Mouse (Mus musculus) cerebellum, adult 2 months (tissue): Measurements from ENCODE around the gene Pak3. TPM values are rescaled to one million over a fixed set of nuclear protein-coding genes. Genes with fewer than 3 reads are reported as not detected.

Experiments
- DNase-seq, 2 experiments: peaks; one replicate each; pipeline ENCODE4 v3.0.0; 2021
- H3K27ac ChIP-seq: fragments of 200-500 bp; 2 replicates; pipeline ENCODE4 v1.5.1; 2012; ENCODE audit warnings: low read length, control low read depth, inconsistent platforms; ENCODE audit not compliant: insufficient read depth
- H3K27me3 ChIP-seq: fragments of 200-500 bp; 2 replicates; pipeline ENCODE4 v1.6.1; 2012; ENCODE audit warnings: inconsistent platforms, mild to moderate bottlenecking, low read length, moderate library complexity; ENCODE audit not compliant: control insufficient read depth, insufficient read depth
- H3K4me1 ChIP-seq: fragments of 200-500 bp; 2 replicates; pipeline ENCODE4 v1.6.1; 2011; ENCODE audit warnings: low read length; ENCODE audit not compliant: control insufficient read depth, insufficient read depth
- H3K4me3 ChIP-seq: fragments of 200-500 bp; replicated peaks from 2 replicates; pipeline ENCODE3; 2011; ENCODE audit warnings: mild to moderate bottlenecking, low read depth, low read length, control low read depth; ENCODE audit not compliant: insufficient read depth
- CTCF ChIP-seq: fragments of 200-500 bp; IDR thresholded peaks from 2 replicates; pipeline ENCODE4 v1.5.1; 2011; ENCODE audit warnings: low read depth, mild to moderate bottlenecking, control low read depth, low read length, moderate library complexity, borderline replicate concordance; ENCODE audit not compliant: insufficient read depth
- POLR2A ChIP-seq: fragments of 200-500 bp; IDR thresholded peaks from 2 replicates; pipeline ENCODE4 v1.6.1; 2011; ENCODE audit warnings: low read length, control low read depth, borderline replicate concordance; ENCODE audit not compliant: insufficient read depth
- WGBS: fragments of 180-500 bp; shearing (Covaris S2); methylation state at CpG from one replicate; pipeline ENCODE4 v1.1.7; 2018; 5-methylcytosine and 5-hydroxymethylcytosine counted together
- polyA plus RNA-seq: library from polyadenylated mRNA; depleted of rRNA; stranded (reverse); fragments of >200 nt; gene quantifications from 2 replicates; pipeline ENCODE4 v1.2.3, GENCODE M21; 2012

Gene Pak3
- polyA plus RNA-seq, 1 experiment, result 14.9 TPM

GRCm38 (mm10) chrX:143627767-143628166 is 109.4 kb downstream of the Pak3 start:
- TF ChIP-seq POLR2A, result no peak
- TF ChIP-seq CTCF, result no peak
- no peaks in the 10 kb centered on the region for H3K27me3 ChIP-seq
- H3K27ac ChIP-seq, result no peak overlapping the region
- 50% methylated on average over 5 of the region's 5 CpGs for WGBS
- no peak overlapping the region for H3K4me3 ChIP-seq
- no peaks in the 10 kb centered on the region for H3K4me1 ChIP-seq
- no peak for DNase-seq

- DNase-seq, result no peak
- H3K27me3 ChIP-seq, result no peaks in the 10 kb centered on the region
- H3K4me1 ChIP-seq, result no peaks in the 10 kb centered on the region
- 47% methylated on average over 2 of the region's 2 CpGs for WGBS
- H3K27ac ChIP-seq, result no peak overlapping the region
- TF ChIP-seq POLR2A, result no peak
- TF ChIP-seq CTCF, result no peak
- no peak overlapping the region for H3K4me3 ChIP-seq
Measured at GRCm38 (mm10) chrX:143643936-143644335, 125.5 kb downstream of the Pak3 start.

GRCm38 (mm10) chrX:143644807-143645206 is 126.4 kb downstream of the Pak3 start:
- 22% methylated on average over 1 of the region's 1 CpGs for WGBS
- H3K4me3 ChIP-seq, result no peak overlapping the region
- H3K4me1 ChIP-seq, result no peaks in the 10 kb centered on the region
- H3K27me3 ChIP-seq, result no peaks in the 10 kb centered on the region
- no peak for TF ChIP-seq POLR2A
- TF ChIP-seq CTCF, result no peak
- DNase-seq, result no peak
- no peak overlapping the region for H3K27ac ChIP-seq

GRCm38 (mm10) chrX:143654308-143655176 is 136.2 kb downstream of the Pak3 start:
- Histone ChIP-seq H3K4me3 (no peak overlapping the region), H3K27ac (no peak overlapping the region), H3K27me3 (no peaks in the 10 kb centered on the region), H3K4me1 (no peaks in the 10 kb centered on the region)
- WGBS, result 47% methylated on average over 9 of the region's 9 CpGs
- no peak for DNase-seq
- no peak for TF ChIP-seq CTCF
- no peak for TF ChIP-seq POLR2A

- no peak for TF ChIP-seq CTCF
- no peak for TF ChIP-seq POLR2A
- no peaks in the 10 kb centered on the region for H3K4me1 ChIP-seq
- no peak overlapping the region for H3K27ac ChIP-seq
- no peak for DNase-seq
- 43% methylated on average over 3 of the region's 3 CpGs for WGBS
- H3K27me3 ChIP-seq, result no peaks in the 10 kb centered on the region
- H3K4me3 ChIP-seq, result no peak overlapping the region
Measured at GRCm38 (mm10) chrX:143655177-143655492, 136.7 kb downstream of the Pak3 start.

GRCm38 (mm10) chrX:143664221-143665150 is 146.1 kb downstream of the Pak3 start:
- DNase-seq, result peak; percentile 53 to 58
- WGBS, result 5% methylated on average over 24 of the region's 28 CpGs
- no peak for TF ChIP-seq CTCF
- no peak for TF ChIP-seq POLR2A
- Histone ChIP-seq H3K27me3 (no peaks in the 10 kb centered on the region), H3K27ac (no peak overlapping the region), H3K4me1 (no peaks in the 10 kb centered on the region), H3K4me3 (peak overlapping the region; percentile 84)

GRCm38 (mm10) chrX:143665771-143666170 is 147.4 kb downstream of the Pak3 start:
- TF ChIP-seq CTCF, result no peak
- TF ChIP-seq POLR2A, result no peak
- DNase-seq, result peak in 1 of 2 experiments; percentile 8
- no peak overlapping the region for H3K4me3 ChIP-seq
- no peaks in the 10 kb centered on the region for H3K27me3 ChIP-seq
- no peak overlapping the region for H3K27ac ChIP-seq
- 21% methylated on average over 2 of the region's 2 CpGs for WGBS
- H3K4me1 ChIP-seq, result no peaks in the 10 kb centered on the region
